Mouse (Mus musculus): ENCODE measurements at regions not wholly inside any gene's neighbourhood (a gene's known extent, or its start where the extent isn't known, plus 50 kb on each side); places are given as distances from the start of the nearest gene placed in this dataset.

- in situ Hi-C loops (cut with MboI; ENCODE audit: low pct_unique_long_range_greater_than_20kb in 1 of 2, low sequenced_read_pairs in 2 of 2, unreplicated experiment in 1 of 2) = no loop called here
Measured at GRCm38 (mm10) chr10:17540404-17541375, 182.3 kb upstream of the Cited2 start.

- in situ Hi-C loops (cut with MboI; ENCODE audit: low pct_unique_long_range_greater_than_20kb in 1 of 2, low sequenced_read_pairs in 2 of 2, unreplicated experiment in 1 of 2) = no loop called here
Measured at GRCm38 (mm10) chr10:17542104-17542846, 180.7 kb upstream of the Cited2 start.

GRCm38 (mm10) chr10:17542847-17543421, 180.1 kb upstream of the Cited2 start:
- in situ Hi-C loops (cut with MboI; ENCODE audit: low pct_unique_long_range_greater_than_20kb in 1 of 2, low sequenced_read_pairs in 2 of 2, unreplicated experiment in 1 of 2) = no loop called here

GRCm38 (mm10) chr10:17545291-17545690, 177.7 kb upstream of the Cited2 start:
- in situ Hi-C loops (cut with MboI; ENCODE audit: low pct_unique_long_range_greater_than_20kb in 1 of 2, low sequenced_read_pairs in 2 of 2, unreplicated experiment in 1 of 2) = no loop called here

- in situ Hi-C loops (cut with MboI; ENCODE audit: low pct_unique_long_range_greater_than_20kb in 1 of 2, low sequenced_read_pairs in 2 of 2, unreplicated experiment in 1 of 2) = no loop called here
Measured at GRCm38 (mm10) chr10:17547986-17548385, 175.0 kb upstream of the Cited2 start.

- in situ Hi-C loops (cut with MboI; ENCODE audit: low pct_unique_long_range_greater_than_20kb in 1 of 2, low sequenced_read_pairs in 2 of 2, unreplicated experiment in 1 of 2) = no loop called here
Measured at GRCm38 (mm10) chr10:17548629-17549580, 174.1 kb upstream of the Cited2 start.

- in situ Hi-C loops (cut with MboI; ENCODE audit: low pct_unique_long_range_greater_than_20kb in 1 of 2, low sequenced_read_pairs in 2 of 2, unreplicated experiment in 1 of 2) = no loop called here
Measured at GRCm38 (mm10) chr10:17549711-17550637, 173.0 kb upstream of the Cited2 start.

- in situ Hi-C loops (cut with MboI; ENCODE audit: low pct_unique_long_range_greater_than_20kb in 1 of 2, low sequenced_read_pairs in 2 of 2, unreplicated experiment in 1 of 2) = no loop called here
Measured at GRCm38 (mm10) chr10:17550638-17551013, 172.4 kb upstream of the Cited2 start.

GRCm38 (mm10) chr10:17551869-17552268, 171.1 kb upstream of the Cited2 start:
- in situ Hi-C loops (cut with MboI; ENCODE audit: low pct_unique_long_range_greater_than_20kb in 1 of 2, low sequenced_read_pairs in 2 of 2, unreplicated experiment in 1 of 2) = no loop called here

GRCm38 (mm10) chr10:17552277-17552676, 170.7 kb upstream of the Cited2 start:
- in situ Hi-C loops (cut with MboI; ENCODE audit: low pct_unique_long_range_greater_than_20kb in 1 of 2, low sequenced_read_pairs in 2 of 2, unreplicated experiment in 1 of 2) = no loop called here

GRCm38 (mm10) chr10:17556391-17556790, 166.6 kb upstream of the Cited2 start:
- in situ Hi-C loops (cut with MboI; ENCODE audit: low pct_unique_long_range_greater_than_20kb in 1 of 2, low sequenced_read_pairs in 2 of 2, unreplicated experiment in 1 of 2) = no loop called here

- in situ Hi-C loops (cut with MboI; ENCODE audit: low pct_unique_long_range_greater_than_20kb in 1 of 2, low sequenced_read_pairs in 2 of 2, unreplicated experiment in 1 of 2) = no loop called here
Measured at GRCm38 (mm10) chr10:17559370-17559955, 163.6 kb upstream of the Cited2 start.

GRCm38 (mm10) chr10:17559980-17560379, 163.0 kb upstream of the Cited2 start:
- in situ Hi-C loops (cut with MboI; ENCODE audit: low pct_unique_long_range_greater_than_20kb in 1 of 2, low sequenced_read_pairs in 2 of 2, unreplicated experiment in 1 of 2) = no loop called here

GRCm38 (mm10) chr10:17561466-17561865, 161.6 kb upstream of the Cited2 start:
- in situ Hi-C loops (cut with MboI; ENCODE audit: low pct_unique_long_range_greater_than_20kb in 1 of 2, low sequenced_read_pairs in 2 of 2, unreplicated experiment in 1 of 2) = no loop called here

GRCm38 (mm10) chr10:17561977-17562376, 161.0 kb upstream of the Cited2 start:
- in situ Hi-C loops (cut with MboI; ENCODE audit: low pct_unique_long_range_greater_than_20kb in 1 of 2, low sequenced_read_pairs in 2 of 2, unreplicated experiment in 1 of 2) = no loop called here

GRCm38 (mm10) chr10:17562410-17563350, 160.3 kb upstream of the Cited2 start:
- in situ Hi-C loops (cut with MboI; ENCODE audit: low pct_unique_long_range_greater_than_20kb in 1 of 2, low sequenced_read_pairs in 2 of 2, unreplicated experiment in 1 of 2) = no loop called here

Measured in mouse embryonic stem cell (cell line).